Mouse (Mus musculus) layer of hippocampus, postnatal 14 days (tissue): Measurements from ENCODE around the gene Wdfy3. TPM values are rescaled to one million over a fixed set of nuclear protein-coding genes. Genes with fewer than 3 reads are reported as not detected.

Experiments
- DNase-seq, 2 experiments: peaks; one replicate each; pipeline ENCODE4 v3.0.0; 2021 to 2022; ENCODE audit warnings: low spot score in 2 of 2, mixed read lengths in 1 of 2
- total RNA-seq, 2 experiments: library from RNA; stranded (reverse); gene quantifications; 2 replicates each; pipeline ENCODE4 v1.2.3; 2021

The Wdfy3 gene
- total RNA-seq, 2 experiments from 2014 or later: 109 to 119 TPM

DNA sequence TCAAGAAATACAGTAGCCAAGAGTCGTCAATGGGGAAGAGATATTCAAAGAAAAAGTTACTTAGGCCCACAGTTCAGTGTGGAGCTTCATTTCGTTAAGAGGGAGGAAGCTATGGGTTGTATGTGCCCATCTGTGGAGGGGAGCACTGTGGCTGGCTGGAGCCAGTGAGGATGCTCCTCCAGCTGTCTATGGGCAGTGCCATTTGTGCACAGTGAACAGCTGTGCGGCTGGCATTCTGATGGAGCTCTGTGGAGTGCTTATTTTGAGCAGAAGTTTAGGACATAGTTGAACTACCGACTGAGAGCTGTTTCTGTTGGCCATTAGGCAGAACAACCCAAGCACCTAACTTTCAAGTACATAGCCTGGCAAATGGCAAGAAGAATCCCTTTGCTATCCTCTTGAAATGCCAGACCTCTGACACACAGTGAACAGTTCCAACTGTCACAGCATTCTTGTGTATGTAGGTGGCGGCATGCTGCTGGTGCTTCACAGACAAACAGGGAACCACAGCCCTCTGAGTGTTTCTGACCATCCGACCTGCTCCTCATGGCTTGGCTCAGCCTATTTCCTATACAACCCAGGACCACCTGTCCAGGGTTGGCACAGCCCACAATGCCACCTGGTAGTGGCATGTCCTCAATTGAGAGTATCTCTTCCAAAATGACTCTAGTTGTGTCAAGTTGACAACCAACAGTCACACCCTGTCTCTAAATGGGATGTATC, 177.9 kb downstream of the Wdfy3 start:
- no peak for DNase-seq

DNA sequence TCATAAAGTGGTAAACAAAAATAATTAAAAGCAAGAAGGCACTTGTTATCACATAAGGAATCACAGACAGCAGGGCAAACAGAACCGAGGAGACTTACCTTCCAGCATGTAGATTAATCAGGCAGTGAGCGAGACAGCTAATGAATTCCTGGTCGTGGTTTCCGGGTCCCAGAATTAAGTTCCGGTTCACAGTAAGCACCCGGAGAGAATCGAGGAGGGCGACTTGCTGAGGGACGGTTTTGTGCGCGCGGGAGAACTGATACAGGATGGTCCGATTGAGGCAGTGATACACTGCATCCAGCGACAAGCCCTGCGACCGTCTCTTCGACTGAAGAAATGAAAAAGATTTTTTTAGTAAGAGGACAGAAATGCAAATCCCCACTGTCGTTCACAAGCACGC, 181.7 kb downstream of the Wdfy3 start:
- no peak for DNase-seq

GRCm38 (mm10) chr5:101885039-101885438, 184.7 kb downstream of the Wdfy3 start:
- DNase-seq: no peak

GRCm38 (mm10) chr5:101882191-101882590, 187.5 kb downstream of the Wdfy3 start:
- DNase-seq: no peak

DNA sequence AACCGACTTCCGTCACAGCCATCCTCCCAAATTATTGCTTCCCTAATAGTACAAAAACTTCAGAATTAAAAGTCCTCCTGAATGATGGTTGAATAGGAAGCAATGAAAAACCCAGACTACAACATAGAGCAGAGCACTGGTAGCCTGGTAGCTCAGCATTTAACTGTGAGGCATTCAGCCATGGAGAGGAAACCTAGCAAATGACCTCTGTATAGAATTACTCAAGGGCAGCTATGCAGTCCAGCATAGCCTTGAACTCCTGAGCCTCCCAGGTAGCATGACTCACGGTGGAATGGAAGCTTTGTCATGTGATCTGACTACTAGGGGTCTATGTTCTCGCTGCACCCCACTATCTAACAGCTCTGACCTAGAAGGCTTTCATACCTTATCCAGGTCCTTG, 189.8 kb downstream of the Wdfy3 start:
- DNase-seq: no peak

- DNase-seq: no peak
Observed at GRCm38 (mm10) chr5:101878403-101878802, 191.3 kb downstream of the Wdfy3 start.

GRCm38 (mm10) chr5:101876185-101876584, 193.5 kb downstream of the Wdfy3 start:
- no peak for DNase-seq

GRCm38 (mm10) chr5:101866722-101867121, 203.0 kb downstream of the Wdfy3 start:
- DNase-seq: no peak

DNA sequence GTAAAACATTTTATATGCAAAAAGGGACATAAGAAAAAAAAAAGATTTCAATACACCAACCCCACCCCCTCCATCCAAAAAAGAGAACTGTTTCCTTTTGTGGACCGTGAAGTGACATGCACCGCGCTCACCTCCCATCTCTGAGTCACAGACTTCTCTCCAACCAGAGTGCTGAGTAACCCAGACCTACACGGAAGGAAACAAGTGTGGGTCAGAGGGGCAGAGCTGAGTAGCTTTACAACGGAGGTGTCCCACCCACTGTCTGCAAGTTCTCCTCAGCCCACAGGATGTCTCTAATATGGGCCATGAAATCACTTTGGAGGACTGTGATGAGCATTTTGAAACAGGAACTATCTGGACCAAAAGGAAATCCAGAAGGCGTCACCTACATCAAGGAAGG, 205.8 kb downstream of the Wdfy3 start:
- DNase-seq: no peak

DNA sequence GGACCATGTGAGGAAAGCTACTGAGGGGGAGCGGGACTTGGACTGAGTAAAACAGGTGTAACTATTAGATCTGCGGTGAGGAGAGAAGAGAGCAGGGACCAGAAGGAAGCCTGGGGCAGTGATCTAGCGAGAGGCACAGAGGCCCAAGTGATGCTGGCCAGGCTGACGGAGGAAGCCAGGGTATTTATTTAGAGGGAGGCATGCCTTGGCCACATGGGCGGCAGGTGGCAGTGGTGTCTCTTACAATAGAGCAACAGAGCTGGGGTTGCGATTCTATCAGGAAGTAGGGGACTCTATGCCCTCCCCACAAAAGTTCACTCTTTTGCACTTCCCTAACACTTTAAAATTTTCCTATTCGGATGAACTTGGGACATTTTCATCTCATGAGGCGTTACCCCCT, 207.1 kb downstream of the Wdfy3 start:
- no peak for DNase-seq

DNA sequence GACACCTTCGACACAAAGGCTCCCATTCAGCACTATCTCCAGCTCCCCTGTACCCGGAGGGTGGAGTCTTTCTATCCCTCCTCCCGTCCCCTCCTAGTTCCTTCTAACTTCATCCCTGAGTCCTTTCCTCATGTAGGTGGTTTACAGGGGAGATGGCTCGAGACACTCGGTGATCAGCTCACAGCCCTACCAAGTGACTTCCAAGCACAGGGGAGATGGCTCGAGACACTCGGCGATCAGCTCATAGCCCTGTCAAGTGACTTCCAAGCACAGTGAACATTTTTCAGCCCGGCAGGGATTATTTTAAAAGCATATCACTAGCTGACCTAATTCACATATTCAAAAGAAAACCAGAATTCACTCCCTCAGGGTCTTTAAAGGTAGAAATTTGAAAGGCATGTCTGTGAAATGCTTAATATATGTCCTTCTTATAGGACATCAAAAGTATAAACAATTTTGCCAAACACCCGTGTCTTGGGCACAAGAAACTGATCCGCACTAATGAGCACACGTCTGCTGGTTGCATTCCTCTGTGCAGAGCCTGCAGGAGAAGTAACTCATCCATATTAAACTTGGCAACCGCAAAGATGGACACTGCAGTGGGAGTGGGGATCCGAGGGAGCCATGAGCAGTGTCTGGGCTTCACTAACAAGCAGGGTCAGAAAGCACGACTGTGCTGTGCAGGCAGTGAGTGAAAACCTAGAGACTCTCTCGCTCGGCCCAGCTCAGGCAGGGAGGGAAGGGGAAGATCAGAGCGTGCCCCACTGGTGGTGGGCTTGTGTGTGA, 207.7 kb downstream of the Wdfy3 start:
- no peak for DNase-seq

DNA sequence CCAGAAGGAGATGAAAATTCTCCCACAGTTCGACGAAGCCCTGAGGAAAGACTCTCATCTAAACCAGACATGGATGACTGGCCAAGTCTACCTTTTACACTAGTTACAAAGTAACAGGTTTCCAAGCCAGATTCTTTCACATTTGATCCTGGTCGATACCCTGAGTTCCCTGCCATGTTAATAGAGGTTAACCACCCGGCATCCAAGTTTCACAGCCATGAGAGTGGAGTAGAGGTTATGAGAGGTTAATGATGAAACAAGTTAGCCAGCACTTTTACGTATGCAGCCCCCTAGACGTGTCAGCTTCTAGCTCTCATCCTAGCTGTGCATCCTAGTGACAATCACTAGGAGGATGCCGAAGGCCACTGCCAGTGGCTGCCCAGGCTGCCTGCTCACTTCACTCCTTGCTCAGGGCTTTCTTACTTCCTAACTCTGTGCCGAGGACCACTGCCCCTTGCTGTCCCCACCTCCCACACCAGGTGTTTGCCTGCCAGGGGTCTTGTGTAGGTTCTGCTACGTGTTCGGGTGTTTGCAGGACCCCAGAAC, 210.8 kb downstream of the Wdfy3 start:
- no peak for DNase-seq

- no peak for DNase-seq
Observed at GRCm38 (mm10) chr5:101855475-101855874, 214.2 kb downstream of the Wdfy3 start.

DNA sequence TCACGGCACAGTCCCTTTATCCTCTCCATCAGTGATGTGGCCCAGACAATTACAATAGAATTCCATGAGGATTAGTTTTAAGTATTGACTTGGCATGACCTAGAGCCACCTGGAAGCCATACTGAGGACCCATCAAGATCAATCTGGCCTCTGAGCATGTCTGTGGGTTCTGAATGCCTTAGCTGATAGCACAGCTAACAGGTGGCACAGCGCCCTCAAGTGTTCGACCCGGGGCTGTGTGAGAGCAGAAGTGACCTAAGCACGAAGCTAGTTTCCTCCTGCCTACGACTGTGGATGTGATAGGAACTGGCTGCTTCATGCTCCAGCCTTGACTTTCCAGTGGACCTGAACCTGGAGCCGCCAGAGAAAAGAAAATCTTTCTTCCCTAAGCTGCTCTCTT, 215.1 kb downstream of the Wdfy3 start:
- DNase-seq: no peak

- DNase-seq: no peak
Observed at GRCm38 (mm10) chr5:101854100-101854499, 215.6 kb downstream of the Wdfy3 start.

- no peak for DNase-seq
Observed at GRCm38 (mm10) chr5:101852116-101852680, 217.5 kb downstream of the Wdfy3 start.

- no peak for DNase-seq
Observed at GRCm38 (mm10) chr5:101851133-101851532, 218.6 kb downstream of the Wdfy3 start.

GRCm38 (mm10) chr5:101847762-101848161, 222.0 kb downstream of the Wdfy3 start:
- no peak for DNase-seq

GRCm38 (mm10) chr5:101847323-101847722, 222.4 kb downstream of the Wdfy3 start:
- no peak for DNase-seq

DNA sequence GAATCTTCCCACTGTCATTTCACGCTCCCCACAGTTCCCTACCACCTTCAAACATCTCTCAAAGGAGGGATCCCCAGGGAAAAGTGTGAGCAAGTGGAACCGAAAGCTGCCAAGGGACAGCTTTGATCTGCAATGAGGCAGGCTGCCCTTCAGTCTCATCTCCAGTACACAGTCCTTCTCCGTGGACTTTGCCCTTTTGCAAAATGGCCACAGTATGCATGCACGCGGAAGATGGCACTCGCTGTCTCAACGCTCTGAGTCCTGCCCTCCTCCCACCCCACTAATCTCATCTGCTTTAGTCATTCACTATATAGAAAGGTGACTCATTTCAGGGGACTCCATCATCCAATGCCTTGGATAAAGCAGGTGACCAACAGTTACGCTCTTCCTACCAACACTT, 223.8 kb downstream of the Wdfy3 start:
- DNase-seq: no peak

GRCm38 (mm10) chr5:101845011-101845410, 224.7 kb downstream of the Wdfy3 start:
- no peak for DNase-seq

- no peak for DNase-seq
Observed at GRCm38 (mm10) chr5:101840476-101840875, 229.2 kb downstream of the Wdfy3 start.
